Mouse (Mus musculus) 3T3-L1 (cell line): ENCODE data around the gene Vwa3b.

Experiments
- DNase-seq: peaks from one replicate; pipeline ENCODE4 v3.0.0-alpha.2; 2015; ENCODE audit warnings: low read depth, low spot score

Gene Vwa3b

DNA sequence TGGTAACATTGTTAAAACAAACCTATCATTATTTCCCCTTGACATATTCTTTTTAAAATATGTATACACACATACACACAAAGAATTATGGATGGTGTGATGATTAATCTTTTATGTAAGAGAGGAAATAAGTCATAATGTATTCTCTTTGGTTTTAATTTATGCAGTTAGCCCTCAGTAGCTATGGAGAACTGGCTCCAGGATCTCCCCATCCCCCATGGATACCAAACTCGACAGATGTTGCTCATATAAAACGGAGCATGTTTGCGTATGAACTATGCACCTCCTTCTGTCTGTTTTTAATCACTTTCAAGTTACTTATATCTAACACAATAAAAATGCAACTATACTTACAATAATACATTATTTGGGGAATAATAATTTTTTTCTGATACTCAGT lies 96.4 kb downstream of the Vwa3b start:
- DNase-seq = no peak

DNA sequence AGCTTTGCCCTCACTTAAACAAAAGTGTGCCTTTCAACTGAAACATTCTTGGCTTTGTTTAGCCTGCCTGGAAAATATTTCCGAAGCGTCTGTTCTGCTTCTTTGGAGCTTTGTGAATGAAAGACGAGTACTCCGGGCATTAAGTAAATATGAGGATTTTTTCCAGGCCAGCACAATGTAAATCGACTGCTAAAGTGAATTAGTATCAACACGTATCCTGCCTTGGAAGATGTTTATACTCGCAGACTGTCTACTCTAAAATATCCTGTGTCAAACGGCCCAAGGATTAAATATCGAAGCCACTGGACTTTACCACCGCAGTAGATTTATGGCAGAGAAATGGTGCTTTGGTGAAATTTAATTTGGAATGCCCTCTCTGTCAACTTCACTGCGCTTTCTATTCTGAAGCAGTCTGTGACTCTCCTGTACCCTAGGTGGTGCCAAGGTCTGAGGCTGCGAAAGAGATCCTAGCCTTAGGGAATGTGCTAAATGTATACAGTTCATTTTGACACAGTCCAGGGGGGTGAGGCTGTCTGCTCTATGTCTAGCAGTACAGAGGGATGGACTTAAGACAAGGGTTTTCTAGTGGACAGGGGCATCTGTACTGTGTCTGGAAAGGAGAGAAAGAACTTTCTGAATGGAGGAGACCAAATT lies 98.4 kb downstream of the Vwa3b start:
- DNase-seq = no peak

DNA sequence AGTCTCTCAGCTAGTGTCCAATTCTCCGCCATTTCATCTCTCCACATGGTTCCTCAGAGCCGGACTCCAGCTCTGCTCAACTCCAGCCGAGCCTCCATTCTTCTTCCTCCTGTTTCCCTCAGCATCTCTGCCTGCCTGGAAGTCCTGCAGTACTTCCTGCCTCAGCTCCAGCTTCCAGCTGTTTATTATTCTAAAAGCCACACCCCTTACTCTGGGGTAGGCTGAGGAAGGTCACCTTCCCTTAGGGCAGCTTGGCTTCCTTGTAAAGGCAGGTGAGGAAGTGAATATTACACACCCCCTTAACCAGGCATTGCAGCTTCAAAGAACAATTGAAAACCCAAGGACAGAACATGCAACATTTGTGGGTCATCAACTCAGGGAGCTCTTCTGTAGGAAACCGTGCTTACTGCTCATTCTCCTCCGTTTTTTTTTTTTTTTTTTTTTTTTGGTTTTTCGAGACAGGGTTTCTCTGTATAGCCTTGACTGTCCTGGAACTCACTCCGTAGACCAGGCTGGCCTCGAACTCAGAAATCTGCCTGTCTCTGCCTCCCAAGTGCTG lies 103.7 kb downstream of the Vwa3b start:
- DNase-seq = no peak

DNA sequence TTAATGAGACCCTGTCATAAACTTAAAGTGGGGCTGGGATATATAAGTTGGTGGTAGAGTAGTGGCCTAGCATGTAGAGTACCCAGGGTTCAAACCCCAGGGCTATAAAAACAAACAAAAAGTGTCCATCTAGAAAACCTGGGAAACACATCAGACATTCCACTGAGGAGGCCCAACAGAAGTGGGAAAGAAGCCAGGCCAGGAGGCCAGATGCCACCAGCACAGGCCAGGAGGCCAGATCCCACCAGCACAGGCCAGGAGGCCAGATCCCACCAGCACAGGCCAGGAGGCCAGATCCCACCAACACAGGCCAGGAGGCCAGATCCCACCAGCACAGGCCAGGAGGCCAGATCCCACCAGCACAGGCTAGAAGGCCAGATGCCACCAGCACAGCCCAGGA lies 104.8 kb downstream of the Vwa3b start:
- DNase-seq = no peak

DNA sequence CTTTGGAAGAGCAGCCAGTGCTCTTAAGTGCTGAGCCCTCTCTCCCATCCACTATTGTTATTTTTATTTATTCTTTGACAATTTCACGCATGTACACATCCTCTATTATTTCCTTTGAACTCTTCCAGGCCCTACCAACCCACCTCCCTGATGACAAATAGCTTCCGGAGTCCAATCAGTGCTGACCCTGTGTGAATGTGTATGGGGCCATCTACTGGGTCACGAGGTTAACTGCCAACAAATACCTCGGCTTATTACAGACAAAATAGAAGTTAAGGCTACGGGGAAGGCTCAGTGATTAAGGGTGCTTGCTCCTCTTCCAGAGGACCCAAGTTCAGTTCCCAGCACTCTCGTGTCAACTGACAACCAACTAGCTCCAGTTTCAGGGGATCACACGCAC lies 106.0 kb downstream of the Vwa3b start:
- no peak for DNase-seq

DNA sequence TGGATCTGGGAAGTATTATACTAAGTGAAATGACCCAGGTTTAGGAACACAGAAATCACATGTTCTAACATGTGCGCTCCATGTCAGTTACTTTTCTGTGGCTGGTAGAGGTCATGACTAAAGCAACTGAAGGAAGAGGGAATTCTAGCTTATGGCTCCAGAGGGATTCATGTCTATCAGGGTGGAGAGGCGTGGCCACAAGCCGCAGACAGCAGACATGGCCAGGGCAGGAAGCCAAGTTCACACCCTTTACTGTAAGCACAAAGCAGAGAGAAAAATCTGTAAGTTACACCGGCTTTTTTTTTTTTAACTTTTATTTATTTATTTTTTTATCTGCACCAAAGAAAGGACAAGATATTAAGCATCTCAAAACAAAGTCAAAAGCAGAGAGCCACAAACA lies 119.6 kb downstream of the Vwa3b start:
- DNase-seq = peak; percentile 24

DNA sequence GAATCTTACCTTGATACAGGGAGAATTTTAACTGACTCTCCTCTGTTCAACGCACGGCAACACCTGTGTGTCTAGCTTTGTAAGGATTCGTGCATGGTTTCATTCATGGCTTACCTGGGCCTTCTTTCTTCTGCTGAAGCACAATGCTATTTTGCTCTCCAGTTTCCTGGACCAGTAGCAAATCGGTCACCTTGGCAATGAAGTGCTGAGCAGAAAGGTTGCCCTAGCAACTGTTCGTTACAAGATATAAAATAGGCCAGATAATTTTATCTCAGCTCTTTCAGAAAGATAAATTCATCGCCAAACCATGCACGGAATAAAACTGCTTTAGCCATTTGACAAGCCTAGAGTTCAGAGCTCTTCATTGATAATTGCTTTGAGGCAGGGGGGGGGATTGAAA lies 123.5 kb downstream of the Vwa3b start:
- DNase-seq = no peak

DNA sequence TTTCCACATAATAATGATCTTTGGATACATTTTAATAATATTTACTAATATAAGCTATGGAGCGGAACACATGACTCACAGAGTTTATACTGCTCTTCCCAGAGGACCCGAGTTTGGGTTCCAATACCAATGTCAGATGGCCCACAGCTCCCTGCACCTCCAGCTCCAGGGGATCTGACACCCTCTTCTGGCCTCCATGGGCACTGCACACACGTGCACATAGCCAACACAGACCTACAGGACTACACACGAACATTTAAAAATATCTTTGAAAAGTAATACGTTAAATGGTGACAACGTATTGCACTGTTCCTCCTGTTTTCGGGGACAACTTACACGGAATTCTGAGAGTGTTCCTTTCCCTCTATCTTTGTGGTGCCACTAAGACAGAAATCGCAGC lies 125.5 kb downstream of the Vwa3b start:
- no peak for DNase-seq

DNA sequence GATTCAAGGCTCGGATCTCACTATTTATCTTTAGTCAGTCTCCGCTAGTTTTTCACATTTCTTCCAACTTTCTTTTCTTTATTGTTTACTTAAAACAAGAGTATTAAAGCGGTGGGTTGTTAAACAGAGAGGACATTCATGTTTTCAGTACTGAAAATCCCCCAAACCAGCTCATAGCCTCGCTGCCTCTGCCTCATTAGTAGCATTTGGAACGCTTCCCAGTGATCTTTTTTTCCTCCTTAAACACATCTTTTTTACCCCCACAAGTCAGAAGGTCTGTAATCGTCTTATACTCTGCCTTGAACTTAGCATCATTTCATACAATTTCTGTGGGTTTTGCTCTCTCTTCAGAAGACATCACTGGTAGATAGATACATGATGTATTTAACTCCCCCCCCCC lies 139.7 kb downstream of the Vwa3b start:
- no peak for DNase-seq

DNA sequence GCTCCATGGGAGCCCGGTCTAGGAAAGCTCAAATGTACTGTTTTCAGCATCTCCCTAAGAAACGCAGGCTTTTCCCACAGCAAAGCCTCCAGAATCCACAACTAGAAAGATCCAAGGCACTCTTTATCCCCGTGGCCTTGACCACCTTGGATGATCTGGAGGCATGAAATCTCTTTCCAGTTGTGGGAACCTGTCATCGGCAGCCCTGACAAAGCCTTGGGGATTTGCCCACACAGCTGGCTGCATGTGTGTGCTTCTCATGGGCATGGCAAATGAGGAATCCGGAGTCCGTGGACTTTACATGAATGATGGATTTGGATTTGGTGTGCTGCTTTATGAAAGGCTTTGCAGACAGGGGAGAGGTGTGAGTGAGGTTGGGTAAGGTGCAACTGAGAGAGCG lies 141.5 kb downstream of the Vwa3b start:
- no peak for DNase-seq

DNA sequence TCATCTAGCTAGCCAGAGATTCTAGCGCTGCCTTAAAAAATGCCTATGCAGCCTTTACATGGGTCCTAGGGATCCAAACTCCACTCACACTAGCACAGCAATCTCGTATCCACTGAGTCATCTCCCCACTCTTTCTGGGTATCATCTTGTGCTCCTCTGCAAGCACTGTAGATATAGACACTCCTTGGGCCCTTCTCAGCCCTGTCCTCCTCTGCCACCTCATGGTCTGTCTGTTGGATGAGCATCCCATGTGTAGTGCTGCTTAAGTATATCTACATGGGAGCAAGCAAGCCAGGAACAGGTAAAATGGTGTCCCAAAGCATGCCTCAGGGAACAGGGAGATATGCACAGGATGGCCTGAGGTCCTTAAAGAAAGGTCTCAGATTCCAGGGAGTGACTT lies 151.5 kb downstream of the Vwa3b start:
- DNase-seq = no peak

DNA sequence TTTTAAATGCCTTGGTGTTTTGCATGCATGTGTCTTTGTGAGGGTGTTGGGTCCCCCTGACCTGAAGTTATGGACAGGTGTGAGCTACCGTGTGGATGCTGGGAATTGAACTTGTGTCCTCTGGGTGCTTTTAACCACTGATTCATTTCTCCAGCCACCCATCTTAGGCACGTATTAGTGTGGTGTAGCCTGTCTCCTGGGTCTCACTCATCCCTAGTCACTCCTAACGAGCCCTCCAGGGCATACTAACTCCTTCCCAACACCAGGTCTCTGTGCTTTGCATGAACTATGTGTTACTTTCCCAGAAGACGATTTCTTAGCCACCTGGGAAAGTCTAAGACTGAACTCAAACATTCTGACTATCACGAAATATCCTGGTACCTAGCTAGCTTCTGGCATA lies 153.5 kb downstream of the Vwa3b start:
- no peak for DNase-seq

DNA sequence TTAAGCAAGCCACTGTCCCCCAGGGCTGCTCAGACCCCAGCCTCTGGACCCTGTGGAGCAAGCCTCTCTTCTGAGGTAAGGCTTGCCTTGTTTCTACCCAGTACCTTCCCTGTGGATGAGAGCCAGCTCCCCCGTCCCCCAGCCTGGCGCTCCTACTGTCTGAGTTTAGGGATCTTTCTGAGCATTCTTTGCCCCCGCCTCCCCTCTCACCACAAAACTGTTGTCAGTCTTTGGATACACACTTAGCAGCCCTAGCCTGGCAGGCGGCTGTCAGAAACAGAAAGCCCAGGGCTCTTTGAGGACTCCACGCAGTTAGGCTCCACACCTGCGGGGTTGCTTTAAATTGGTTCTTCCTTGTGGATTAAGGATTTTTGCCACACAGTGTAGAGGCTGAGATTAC lies 160.7 kb downstream of the Vwa3b start:
- DNase-seq = no peak

DNA sequence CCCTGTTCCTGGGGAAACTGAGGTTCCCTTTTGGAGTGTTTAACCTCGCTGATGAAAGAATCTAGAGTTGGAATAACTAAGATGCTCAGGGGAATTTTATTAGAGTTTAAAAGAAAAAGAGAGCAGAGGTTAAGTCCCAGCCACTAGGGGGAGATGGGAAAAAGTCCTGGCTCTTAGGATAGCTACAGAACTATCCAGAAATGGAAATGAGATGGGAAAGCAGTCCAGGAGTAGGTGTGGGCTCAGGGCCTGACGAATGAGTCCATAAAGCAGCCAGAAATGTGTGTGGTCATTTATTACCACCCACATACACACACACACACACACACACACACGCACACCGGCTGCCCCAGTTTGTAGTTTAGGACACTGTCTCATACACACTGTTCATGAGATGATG lies 168.2 kb downstream of the Vwa3b start:
- DNase-seq = peak; percentile 43

DNA sequence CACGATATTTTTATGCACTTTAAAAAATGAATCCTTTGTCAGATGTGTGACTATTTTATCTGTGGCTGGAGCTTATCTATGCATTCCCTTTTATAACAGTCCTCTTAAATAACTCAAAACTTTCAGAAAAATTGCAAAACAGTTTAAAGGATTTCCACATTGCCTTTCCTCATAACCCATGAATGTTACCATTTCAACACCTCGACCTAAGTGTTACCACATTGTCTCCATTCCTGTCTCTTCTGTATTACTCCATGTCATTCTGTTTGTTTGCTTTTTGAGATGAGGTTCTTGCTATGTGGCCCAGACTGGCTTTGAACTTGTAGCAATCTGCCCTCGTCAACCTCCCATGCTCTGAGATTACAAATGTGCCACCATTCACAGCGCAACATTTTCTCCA lies 175.0 kb downstream of the Vwa3b start:
- DNase-seq = no peak

DNA sequence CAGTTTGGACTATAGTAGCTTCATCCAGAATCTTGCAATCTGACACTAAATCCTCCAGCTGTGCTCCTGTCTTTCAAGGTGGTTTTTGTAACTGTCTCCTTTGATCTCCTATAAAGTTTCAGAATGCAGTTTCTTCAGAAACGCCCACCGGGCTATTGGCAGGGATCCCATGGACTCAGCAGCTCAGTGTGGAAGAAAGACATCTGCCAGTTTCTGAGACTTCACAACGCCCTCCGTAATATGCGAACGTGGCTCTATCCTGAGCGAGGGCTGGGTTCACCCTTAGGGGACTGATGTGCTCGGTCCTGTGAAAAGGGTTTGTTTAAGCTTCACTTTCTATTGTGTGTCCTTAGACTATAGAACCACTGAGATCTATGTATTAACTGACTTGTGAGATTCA lies 181.3 kb downstream of the Vwa3b start:
- DNase-seq = no peak

DNA sequence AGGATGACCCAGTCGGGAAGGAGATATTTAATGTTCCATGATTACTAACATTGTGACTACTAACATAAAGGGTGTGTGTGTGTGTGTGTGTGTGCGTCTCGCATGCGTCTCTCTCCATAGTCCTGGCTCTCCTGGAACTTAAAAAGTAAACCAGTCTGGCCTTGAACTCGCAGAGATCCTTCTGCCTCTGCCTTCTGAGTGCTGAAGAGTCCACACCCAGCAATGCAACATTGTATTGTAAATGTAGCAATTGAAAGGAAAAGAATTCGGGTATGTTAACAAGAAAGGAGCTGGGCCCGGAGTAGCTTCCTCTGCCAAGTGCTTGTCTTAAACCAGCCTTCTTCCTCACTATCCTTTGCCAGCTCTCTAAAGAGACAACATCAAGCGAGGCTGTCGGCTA lies 186.0 kb downstream of the Vwa3b start:
- DNase-seq = no peak

DNA sequence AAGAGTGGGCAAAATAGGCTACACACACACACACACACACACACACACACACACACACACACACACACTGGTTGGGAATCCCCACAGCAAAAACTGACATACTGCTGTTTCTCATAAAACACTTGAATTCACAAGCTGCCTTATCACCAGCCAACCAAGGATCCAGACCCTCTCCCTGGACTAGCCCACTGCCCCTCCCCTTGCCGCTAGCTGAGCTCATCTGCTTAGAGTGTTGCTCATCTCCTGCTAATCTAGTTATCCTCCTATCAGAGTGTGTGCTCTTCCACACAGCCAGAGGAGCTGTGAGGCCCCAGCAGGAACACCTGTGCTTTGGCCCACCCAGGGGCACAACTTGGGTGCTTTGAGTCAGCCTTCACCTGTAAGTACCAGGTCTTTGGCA lies 187.7 kb downstream of the Vwa3b start, which contains the start of gene Cnga3:
TSS of gene Cnga3 (plus strand) at position 291 of the 400 bp plus-strand sequence.
- no peak for DNase-seq

DNA sequence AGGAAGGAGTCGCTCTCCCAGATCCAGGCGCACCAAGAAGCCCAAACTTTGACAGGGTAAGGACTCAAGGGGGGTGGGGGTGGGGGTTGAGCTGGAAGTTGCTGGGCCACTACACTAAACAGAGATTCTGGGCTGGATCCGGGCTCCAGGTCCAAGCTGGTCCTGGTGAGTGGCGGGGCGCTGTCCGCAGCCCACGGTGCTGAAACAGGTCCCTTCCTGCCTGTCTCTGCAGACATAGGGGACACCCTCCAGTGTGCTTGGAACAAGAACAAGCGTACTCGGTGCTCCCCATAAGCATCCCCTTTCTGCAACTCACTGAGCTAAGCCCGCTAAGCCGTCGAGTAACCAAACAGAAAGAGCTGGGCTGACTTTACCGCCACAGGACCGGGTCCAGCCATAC lies 192.0 kb downstream of the Vwa3b start:
- peak; percentile 20 for DNase-seq

DNA sequence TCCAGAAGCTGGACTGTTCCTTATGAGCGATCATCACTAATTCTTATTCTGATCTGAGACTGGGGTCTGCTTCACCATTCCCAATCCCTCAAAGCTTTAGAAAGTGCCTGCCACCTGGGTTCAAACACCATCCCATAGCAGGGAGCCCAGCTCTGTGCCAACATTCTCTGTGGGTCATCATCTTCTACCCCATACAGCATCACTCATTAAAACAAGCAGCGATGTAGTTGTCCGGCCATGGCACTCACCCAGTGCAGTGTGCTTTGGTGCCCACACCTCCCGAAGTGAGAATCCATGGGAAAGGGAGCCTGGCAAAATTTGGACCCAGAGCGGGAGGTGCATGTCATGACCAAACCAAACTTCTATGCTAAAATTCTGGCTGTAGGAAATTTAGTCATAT lies 193.2 kb downstream of the Vwa3b start:
- DNase-seq = no peak

DNA sequence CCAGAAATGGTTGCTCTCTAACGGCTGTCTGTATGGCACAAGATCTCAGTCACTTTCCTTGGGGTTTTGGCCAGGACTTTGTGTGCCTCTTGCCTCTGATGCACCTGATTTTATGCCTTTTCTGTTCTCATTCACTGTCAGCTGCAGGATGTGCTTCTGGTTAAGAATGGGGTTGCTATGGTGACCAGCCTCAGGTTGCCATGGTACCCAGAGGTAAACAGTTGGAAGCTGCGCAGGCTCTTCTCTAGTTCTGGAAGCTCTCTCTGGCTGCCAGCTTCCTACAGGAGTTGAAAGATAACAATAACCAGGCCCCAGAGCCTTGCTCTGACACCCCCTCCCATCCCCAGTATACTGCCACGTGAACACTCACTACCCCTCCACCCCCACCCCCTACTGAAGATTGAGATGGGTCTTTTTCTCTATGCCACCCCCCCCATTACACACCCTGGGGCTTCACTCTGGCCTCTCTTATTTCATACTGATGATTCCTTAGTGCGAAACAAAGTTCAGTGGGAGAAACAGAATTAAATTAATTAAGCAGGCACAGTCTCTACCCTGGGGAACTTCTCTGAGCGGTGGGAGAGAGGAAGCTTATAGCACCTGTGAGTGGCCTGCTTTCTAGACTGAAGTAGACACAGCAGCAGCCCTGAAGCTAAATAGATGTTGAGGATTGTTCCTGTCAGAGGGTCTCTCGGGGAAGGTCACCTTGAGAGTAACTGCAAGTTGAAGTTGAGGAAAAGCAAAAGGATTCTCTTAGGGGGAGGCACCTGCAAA lies 193.9 kb downstream of the Vwa3b start:
- no peak for DNase-seq

DNA sequence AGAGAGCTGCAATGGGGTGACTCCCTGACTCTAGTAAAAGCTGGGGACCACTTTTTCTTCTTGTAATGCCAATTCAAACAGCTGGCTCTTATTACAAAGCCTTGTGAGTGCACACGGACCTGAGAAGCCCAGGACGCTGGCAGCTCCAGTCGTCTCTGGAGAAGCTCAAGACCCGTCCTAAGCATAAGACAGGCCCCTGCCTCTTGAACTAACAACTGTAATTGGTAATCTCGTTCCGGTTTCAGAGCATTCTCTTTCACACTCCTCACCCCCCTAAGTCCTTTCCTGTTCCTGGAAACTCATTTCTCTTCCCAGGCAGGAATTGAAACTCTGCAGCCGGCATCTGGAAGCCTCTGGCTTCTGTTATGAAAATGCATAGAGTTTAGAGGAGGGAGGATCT lies 195.6 kb downstream of the Vwa3b start:
- no peak for DNase-seq

DNA sequence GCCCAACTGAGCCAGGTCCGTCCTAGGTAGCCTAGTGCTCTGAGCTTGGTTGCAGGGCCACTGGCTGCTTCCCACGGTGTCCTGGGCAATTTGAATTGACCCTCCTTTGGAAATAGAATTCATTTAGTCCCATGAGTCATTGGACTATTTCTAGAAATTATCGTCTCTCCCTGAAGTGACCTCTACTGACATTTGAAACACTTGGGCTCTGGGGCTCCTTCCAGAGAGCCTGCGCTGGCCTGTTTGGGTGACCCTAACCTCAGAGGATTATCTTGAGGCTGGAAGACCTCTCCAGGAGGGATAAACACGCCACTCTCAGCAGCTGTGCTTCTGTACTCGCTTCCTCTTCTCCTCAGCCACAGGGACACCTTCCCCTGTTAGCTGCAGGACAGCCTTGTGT lies 204.0 kb downstream of the Vwa3b start:
- no peak for DNase-seq
